Mouse (Mus musculus) neutrophil, adult 59 days (primary cell): ENCODE data around the gene Basp1. TPM values are rescaled to one million over a fixed set of nuclear protein-coding genes. Genes with fewer than 3 reads are reported as not detected.

Experiments used
- total RNA-seq, 2 experiments: library from RNA; stranded (reverse); gene quantifications; 1 replicate in 1 of 2; 2 replicates in 1 of 2; pipeline ENCODE4 v1.2.4; 2023

Basp1 gene
- total RNA-seq, result 10 to 100 TPM; 17.9 to 22.8 TPM

DNA sequence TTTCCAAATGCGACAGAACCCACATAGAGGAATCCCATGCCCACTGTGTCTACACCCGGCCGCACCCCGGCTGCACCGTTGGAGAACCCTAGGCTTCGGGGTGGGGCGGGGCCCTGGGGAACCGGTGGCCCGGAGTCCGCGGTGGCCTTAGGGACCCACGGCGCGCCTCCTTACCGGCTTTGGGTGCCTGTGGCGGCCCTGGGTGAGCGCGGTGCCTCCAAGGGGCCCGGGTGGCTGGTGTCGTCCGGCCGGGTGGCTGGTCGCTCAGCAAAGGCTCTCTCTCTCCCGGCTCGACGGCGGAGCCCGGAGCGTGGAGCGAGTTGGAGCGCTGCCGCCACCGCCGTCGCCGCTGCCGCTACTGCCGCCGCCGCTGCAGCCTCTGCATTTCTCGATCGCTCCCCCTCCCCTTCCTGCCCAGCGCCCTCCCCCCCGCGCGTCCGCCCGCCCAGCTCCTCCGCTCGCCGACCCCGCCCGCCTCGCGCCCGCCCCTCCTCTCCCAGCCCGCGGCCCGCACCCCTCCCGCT lies at the start of gene Basp1:
Basp1 (minus strand) TSS at position 387 of the 524 bp plus-strand sequence.

Other genes starting within 250 kb of the Basp1 start
- 1 to 10 TPM; 2.0 to 3.0 TPM for gene Myo10, start 208.8 kb upstream of the Basp1 start, total RNA-seq